Mouse (Mus musculus) spleen, postnatal 4 days (tissue): ENCODE measurements around the gene Sf3b6.
A peak's percentile ranks its signal among the peaks of the same experiment; 100 is the strongest.
"Not testable (repeated sequence)": the region's sequence is repeated elsewhere in the genome, so short reads cannot be mapped to it uniquely, and the experiment has no call there.

Experiments used
- DNase-seq, 2 experiments: peaks; one replicate each; pipeline ENCODE4 v3.0.0; 2022; ENCODE audit warnings: low spot score in 2 of 2

Gene Sf3b6

DNA sequence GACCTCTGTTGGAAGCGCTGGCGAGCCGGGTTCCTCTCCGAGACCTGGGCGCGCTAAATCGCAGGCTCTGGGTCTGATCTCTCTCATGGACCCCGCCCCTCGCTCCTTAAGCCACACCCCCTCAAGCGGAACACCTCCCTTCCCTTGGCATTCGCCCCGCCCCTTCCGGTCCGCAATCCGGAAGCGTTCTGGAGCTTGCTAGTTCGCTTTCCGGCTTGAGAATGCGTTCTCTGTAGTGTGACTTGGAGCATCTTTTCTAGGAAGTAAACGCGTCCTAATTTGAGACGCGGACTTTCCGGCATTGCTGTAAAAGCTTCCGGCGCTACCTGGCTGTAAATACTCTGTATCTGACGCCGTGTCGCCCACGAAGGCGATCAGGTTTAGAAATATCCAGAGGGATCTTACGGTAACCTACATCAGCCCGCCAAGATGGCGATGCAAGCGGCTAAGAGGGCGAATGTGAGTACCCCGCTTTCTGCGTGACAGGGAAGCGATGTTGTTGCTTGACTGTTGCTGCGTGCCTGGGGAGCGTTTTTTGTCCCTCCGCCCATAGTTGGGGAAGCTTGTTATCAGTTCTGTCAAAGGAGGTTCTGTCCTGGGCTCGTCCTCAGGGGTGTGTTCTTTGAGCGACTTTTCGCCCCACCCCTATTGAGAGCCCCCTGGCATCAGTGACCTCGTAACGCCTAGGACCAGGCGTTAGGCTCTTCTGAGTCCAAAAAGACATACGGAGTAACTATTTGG, at the start of gene Sf3b6:
Sf3b6 (plus strand) TSS at position 184 of the 741 bp plus-strand sequence.
- DNase-seq, result peak; percentile 99

DNA sequence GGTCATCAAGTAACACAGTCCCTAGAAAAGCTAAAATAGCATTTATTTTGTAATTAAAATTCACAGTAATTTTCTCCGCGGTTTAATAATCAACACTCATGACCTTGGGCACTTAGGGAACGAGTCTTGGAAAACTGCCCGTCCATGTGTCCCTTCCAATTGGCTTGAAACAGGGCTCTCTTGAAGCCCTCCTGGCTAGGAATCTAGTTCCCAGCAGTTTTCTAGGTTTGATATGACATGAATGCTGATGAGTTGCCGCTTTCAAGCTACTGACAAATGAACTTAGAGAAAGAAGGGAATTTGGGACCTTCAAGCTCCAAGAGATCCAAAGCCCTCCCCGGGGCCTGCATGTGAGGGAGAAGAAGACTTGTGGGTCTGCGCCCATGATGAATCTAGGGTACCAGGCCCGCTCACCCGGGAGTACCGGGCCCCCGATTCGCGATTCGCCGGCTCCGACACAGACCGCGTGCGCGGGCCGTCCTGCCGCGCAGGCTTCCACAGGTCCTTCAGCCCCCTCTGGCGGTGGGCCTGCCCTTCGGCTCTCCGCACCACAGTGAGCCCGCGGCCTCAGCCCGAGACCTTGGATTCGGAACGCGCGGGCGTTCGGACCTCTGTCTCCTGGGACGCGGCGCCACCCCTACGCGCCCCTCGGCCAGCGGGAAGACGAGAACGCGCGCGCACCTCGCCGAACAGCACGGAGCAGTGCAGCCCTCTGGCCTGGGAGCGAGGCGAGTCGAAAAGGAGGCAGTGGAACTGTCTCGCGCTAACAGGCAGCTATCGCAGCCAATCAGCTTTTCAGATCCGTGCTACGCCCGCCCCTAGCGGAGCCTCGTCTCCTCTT, 48.6 kb upstream of the Sf3b6 start, which contains the start of the genes Pfn4 and Fam228b:
Pfn4 (plus strand) TSS at position 531 of the 841 bp plus-strand sequence.
Fam228b (minus strand) TSS at position 776 of the 841 bp plus-strand sequence.
- DNase-seq, result peak; percentile 94 to 97

DNA sequence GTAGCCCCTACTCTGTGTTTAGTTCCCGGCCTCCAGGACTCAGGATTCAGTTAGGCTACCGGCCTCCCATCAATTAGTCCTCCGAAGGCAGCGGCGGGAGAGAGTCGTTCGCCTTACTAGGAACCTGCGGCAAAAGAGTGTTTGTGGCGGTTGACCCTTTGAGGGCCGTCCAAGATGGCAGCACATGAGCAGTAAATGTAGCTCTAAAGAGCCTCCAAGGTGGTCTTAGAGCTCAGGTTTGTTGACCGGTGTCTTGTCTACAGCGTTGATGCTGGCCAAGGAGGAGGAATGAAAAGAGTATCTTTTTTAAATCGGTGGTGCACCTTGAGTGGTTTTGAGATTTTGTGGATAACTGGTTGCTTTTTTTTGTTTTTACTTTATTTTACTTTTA, 48.0 kb upstream of the Sf3b6 start:
- no peak for DNase-seq

DNA sequence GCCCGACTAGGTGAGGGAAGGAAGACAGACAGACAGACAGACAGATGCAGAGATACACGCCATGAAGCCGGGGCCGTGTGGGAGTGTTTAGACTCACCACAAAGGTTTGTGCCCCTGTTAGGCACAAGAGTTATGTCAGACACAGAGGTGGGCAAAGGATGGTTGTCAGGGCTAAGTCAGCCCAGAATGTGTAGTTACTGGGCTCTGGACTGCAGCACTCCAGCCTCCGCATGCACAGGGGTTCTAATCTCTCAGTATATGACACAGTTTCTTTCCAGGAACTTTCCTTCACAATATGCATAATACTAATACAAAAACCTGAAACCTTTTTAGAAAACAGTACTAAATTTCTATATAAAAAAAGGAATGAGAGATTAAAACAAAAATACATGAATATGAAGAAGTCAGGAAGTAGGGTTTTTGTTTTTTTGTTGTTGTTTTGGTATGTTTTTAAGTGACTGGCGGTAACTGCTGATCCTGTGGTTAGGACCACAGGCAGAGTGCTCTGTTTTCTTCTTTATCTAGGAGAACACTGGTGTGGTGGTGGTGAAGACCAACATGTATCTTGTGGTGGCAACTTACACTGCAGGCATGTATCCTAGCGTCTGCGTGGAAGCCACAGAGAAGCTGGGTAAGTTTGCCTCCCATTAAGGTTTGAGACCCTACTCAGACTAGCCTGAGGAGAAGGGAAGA, 42.3 kb upstream of the Sf3b6 start:
- DNase-seq, result no peak

DNA sequence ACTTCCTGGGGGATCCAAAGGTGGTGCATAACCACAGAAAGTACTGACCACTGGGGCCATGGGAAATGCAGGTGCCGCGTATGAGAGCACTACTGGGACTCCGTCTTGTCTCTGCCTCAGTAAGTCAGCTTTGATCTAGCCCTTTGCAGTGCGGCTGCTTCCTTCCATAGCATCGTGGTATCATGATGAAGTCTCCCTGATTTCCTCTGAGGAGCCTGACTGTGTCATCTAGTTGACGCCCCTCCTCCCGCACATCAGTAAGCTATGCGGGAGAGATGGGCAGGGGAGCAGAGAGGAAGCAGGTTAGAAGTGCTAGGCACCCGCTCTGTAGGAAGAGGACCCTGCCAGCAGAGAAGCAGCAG, 41.8 kb upstream of the Sf3b6 start:
- DNase-seq, result no peak

DNA sequence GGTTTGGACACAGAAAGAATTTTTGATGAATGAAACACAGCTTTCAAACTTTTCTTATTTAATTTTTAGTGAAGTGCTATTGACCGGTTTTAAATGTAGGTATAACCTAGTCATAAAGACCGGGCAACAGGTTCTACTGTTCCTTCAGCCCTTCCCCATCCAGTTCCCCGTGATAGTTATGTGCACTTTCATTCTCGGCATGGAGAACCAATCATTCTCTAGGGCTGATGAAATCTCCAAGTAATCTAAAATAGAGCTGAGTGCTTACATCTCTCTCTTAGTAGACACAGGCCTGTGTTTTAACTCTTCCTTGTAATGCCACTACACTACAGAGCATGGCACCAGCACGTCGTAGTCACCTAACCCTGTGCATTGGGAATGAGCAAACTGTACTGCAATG, 39.6 kb upstream of the Sf3b6 start:
- no peak for DNase-seq

DNA sequence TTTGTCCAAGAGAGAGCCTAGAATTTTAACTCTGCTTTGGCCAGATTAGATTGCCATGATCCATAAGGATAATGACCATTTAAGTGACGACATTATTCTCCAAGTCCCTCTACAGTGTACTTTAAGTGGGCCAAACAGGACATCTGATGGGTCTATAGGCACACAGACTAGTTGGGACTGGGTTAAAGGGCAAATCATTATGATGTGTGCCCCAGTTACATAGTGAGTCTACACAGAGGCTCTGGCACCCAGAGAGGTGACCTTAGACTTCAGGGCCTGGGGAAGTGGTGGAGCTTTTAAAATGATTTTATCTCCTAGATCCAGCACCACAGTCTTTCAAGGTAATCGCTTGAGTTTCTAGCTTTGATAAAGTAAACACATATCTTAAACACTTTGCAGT, 37.1 kb upstream of the Sf3b6 start:
- DNase-seq, result no peak

DNA sequence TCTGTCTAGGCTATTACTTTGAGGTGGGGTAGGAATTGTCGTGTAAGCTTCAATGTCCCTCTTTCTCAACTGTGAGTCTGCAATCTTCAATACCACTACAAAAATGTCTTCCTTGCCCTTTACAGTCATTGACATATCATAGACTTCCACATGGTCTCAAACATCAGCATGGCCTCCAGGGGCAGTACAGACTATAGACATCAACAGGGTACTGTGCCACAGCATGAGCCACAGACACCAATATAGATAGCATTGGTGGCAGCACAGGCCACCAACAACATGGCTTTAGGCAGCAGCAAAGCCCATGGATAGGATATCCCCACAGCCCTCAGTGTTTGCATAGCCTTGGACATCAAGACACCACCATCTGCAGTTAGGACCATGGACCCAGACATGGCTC, 36.1 kb upstream of the Sf3b6 start:
- DNase-seq, result no peak

DNA sequence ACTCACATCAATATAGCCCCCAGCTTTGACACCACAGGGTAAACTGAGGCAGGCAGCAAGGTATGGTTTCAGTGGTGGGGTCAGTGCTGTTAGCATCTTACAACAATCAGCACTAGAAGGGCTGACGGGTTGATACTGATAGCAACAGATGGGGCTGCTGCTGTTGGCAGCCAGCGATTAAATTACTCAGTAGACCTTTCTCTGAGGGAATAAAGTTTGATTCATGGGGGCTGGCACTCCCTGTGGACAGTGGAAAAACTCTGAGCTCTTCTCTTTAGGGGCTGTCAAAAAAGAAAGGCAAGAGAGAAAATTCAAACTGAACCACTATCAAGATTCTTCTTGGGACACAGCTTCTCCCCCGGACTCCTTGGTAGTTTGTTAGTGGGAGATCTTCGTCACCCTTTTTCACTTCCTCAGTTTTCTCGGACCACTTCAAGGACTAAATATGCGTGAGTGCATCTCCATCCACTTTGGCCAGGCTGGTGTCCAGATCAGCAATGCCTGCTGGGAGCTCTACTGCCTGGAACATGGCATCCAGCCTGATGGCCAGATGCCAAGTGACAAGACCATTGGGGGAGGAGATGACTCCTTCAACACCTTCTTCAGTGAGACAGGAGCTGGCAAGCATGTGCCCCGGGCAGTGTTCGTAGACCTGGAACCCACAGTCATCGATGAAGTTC, 35.5 kb upstream of the Sf3b6 start:
- not testable (repeated sequence) for DNase-seq

DNA sequence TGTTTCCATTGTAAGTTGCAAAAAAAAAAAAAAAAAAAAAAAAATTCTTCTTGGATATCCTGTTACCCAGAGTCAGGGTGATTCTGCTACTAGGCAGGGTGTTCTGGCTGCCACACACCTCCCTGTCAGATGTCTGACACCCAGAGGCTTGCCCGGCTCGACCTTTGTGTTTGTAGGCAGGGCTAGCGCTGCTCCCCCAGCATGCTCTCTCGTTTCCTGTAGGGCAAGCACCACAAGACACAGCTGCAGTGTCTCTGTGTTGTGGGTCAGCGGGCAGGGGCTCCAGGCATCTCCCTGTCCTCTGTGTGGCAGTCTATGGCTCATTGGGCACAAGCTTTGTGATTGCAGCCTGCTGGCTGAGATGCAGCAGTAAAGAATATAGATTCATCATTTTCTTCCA, 33.7 kb upstream of the Sf3b6 start:
- DNase-seq, result peak in 1 of 2 experiments; percentile 16

DNA sequence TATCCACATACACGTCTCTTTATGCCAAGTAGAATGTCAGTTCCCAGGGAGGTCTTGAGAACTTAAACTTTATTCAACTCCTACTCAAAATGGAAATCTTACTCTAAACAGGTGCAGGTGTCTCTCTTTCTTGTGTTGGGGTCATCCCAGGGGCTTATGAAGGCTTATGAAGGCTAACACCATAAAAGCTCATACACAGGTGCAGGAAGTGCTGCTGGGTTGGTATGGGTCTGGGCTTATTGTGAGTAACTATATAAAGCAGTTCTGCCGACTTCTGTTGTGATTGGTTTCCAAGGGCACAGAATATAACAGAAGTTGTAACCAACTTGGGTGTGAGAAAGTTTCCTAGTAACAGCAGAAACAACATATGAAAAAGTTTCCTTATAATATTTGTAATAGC, 32.9 kb upstream of the Sf3b6 start:
- DNase-seq, result no peak

DNA sequence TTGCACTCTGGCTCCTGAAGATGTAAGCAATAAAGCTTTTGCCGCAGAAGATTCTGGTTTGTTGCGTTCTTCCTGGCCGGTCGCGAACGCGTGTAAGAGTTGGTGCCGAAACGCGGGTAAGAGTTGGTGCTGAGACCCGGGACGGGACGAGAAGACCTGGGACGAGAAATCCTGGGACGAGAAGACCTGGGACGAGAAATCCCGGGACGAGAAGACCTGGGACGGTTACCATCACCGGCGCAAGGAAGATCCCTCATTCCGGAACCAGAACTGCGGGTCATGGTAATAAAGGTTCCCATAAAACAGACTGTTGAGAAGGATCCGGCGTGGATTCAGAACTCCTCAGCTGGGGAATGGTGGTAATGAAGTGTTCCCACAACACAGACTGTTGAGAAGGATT, 29.2 kb upstream of the Sf3b6 start:
- DNase-seq, result not testable (repeated sequence)

DNA sequence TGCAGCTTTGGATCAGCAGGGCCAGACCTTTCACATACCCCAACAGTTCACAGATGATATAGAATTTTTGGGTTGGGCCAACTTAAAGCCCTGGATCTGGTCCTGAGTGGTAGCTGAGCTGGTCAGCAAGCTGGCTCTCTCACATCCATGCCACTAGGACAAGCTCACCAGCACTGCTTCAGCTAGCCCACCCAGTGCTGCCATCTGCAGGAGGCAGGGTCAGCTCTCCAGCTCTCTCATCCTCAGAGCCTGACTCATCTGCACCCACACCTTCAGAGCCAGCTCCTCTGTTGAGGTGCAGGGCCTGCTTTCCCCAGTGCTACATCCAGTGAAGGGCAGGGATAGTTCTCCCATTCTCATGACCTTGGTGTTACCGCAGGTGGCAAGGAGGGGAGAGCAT, 23.6 kb upstream of the Sf3b6 start:
- DNase-seq, result no peak

DNA sequence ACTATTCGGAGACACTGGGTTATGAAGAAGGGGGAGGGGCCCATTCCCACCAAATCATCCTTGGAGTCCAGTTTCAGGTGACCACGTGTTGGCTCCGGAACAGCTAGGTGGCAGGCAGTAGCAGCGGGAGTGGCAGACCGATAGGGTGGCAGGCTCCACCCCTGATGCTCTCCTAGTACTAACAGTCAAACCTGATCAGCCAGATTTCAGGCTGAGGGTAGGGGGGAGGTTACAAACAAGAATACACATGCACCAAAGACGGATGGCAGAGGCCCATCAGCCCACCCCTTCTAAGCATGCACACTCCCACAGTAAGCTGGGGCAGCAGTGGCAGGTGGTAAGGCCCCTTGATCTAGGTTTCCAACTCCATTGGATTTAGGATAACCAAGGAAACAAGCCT, 19.9 kb upstream of the Sf3b6 start:
- DNase-seq, result not testable (repeated sequence)

DNA sequence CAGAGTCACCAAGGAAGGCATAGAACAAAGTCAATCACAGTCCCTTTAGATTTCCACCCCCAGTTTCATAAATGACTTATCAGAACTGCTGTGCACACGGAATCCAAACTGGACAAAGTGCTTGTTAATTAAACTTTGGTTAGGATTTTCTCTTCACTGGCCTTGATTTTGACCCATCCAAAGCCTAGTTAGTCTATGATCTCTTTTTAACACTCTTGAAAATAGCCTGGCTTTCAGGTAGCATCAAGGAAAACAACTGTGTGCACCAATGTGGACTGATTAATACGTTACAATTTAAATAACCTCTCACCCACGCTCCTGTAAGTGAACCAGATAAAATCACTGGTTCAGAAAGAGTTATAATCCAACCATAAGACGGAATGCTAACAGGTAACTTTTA, 6.3 kb upstream of the Sf3b6 start:
- no peak for DNase-seq

DNA sequence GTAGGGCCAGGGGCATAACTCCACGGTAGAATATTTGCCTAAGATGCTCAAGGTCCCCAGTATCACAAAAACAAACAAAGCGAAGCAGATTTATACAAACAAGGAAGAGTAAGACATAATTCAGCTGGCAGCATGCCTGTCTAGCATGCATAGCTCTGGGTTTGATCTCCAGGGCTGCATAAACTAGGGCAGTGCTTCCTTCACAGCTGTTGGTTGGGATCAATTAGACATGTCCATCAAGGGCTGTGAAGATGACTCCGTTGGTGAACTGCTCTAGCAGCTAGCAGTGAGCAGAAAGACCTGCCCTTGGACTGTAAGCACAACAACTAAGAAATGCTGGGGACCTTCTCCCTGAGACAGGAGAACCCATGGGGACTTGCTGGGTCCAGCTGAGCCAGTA, 5.6 kb upstream of the Sf3b6 start:
- no peak for DNase-seq

DNA sequence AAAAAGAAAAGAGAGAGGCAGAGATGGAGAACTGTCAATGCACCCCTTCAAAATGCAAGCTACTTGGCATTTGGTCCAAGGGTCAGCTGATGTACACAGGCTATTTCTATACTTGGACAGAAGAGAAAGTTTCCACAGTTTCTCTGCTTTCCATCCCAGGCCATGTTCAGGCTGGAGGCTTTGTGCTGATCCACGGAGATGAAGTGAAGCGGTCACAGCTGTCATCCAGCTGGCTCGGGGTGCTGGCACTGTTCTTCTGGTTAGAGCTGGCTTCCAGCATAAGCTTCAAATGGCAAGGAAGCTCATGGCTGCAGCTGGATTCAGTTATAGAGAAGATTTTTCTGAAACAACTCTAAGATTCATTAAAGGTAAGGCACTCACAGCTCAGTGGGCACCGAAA, 3.7 kb upstream of the Sf3b6 start:
- DNase-seq, result no peak

DNA sequence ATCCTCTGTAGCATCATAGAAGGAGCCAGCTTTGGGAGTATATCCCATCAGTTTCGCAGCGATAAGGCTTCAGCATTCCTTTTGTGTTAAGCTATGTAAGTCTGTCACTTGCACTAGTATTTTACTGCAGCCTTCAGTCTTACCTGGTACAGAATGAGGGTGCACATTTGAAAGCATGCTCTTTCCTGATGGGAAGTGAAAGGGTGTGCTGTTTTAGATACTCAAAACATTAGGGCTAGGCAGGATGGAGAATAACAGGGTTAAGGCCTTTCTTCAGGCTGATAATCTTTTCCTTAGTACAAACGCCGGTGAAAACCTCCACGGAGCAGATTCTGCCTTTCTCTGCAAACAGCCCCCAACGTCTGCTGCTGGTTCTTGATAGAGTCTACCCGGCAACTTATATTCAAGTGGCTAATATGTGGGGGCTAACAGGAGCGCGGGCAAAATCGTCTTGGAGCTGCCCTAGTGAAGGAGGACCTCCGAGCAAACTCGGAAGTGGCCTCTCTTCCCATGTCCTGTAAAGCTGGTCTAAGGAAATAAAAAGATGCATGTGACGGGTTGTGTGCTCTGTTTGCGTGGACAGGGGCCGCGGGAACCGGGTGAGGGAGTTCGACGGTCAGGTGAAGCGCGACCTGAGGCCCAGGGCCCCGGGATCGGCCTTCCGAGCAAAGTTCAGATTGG, 524 bp upstream of the Sf3b6 start:
- DNase-seq, result no peak

DNA sequence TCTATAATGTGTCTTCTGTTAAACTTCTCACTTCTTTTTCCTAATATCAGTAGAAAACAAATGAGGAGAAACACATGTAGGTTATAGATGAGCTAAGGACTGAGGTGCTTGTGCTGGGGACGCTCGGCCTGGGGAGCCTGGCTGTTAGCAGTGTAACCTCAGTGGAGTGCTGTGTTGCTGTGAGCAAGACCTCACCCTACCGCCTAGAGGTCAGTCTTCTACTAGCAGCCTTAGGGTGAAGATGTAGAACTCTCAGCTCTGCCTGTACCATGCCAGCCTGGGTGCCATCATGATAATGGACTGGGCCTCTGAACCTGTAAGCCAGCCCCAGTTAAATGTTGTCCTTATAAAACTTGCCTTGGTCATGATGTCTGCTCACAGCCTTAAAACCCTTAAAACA, 9.9 kb downstream of the Sf3b6 start:
- no peak for DNase-seq

DNA sequence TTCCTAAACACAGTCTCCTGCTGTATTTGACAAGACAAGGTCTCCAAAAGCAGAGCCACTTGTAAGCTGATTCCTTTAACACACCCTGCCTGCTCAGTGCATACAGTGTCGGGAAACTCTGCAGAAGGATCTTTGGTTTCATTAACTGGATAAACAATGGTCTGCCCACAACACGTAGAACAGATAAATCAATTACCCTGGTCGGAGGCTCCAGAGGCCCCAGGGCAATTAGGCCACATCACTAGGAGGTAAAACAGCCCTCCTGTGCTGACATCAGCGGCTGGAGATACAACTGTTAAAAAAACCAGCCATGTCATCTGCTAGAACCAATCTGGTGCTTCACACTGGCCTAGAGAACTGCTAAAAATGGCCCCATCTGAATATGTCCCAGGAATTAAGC, 19.6 kb downstream of the Sf3b6 start:
- DNase-seq, result no peak

DNA sequence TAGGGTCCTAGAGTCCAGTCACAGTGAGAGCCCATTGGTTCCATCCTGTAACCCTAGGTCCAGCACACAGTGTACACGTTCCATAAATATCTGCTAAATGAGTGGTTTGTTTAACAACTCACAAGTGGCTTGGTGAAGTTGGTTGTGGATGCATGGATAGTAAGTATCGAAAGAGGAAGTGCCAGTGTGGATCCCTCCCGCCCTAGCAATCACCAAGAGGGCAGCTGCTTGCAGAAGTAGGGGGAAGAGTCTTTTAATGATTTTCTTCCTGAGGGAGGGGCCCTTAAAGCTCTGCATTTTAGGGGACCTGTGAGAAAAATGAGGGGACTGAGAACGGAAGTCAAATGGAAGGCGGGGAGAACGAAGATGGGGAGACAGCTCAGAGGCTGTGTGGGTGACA, 22.7 kb downstream of the Sf3b6 start:
- DNase-seq, result no peak
